Comparison of ENCODE assay signal across 16 mouse cellular contexts in genomic region chr9:63674613-63675012, GRCm38 (mm10).
DNase-seq lines count a peak whose midpoint lies in the region; ATAC-seq and TF ChIP-seq lines count a peak whose summit lies in the region.
"Had no signal": no experiment of that assay in that cellular context is flagged by ENCODE, and none has a peak within 500 bp of the region (broad histone marks: within the 10 kb centered on the region; RNA-seq: fewer than 3 reads in every experiment).

No protein-coding gene starts in this region.

- H3K9me3 ChIP-seq in heart, embryonic 10.5 days, result no peaks in the 10 kb centered on the region
- H3K9me3 ChIP-seq in stomach, embryonic 15.5 days, result no peaks in the 10 kb centered on the region
- H3K9me3 ChIP-seq: embryonic facial prominence, embryonic 13.5 days; G1E; hindbrain, embryonic 13.5 days; neural tube, embryonic 15.5 days had no signal

- H3K9ac ChIP-seq in stomach, embryonic 15.5 days, result no peak overlapping the region
- H3K9ac ChIP-seq: embryonic facial prominence, embryonic 13.5 days; hindbrain, embryonic 13.5 days; neural tube, embryonic 15.5 days had no signal

- peaks cover 76% of the 10 kb centered on the region for H3K4me1 ChIP-seq in heart, embryonic 10.5 days
- H3K4me1 ChIP-seq in stomach, embryonic 15.5 days, result peaks cover 32% of the 10 kb centered on the region
- peaks cover 10% of the 10 kb centered on the region; the same call in 1 of the 2 replicates for H3K4me1 ChIP-seq in thymus, adult 2 months (replicated peaks; ENCODE audit: control insufficient read depth, insufficient read depth, low read length)

- DNase-seq in adrenal gland, adult (ENCODE audit: inconsistent age in 2 of 2, low spot score in 1 of 2), result peak; percentile 72 to 85
- no peak for DNase-seq in adrenal gland, postnatal 4 days (ENCODE audit: low spot score in 2 of 2)
- peak; percentile 24 to 31 for DNase-seq in heart, postnatal 10 days
- DNase-seq in heart, embryonic 10.5 days (ENCODE audit: low spot score), result no peak
- peak; percentile 35 for DNase-seq in adipocyte (ENCODE audit: low spot score)
- DNase-seq in thymus, adult 2 months, result no peak
- DNase-seq: B cell, adult 2 months; kidney, adult 8-10 months; lung, adult 2 months; thymus, adult 18-20 months had no signal

- H3K27me3 ChIP-seq in heart, embryonic 10.5 days (ENCODE audit: insufficient read depth, poor library complexity, severe bottlenecking), result no peaks in the 10 kb centered on the region
- H3K27me3 ChIP-seq in stomach, embryonic 15.5 days (replicated peaks), result no peaks in the 10 kb centered on the region
- no peaks in the 10 kb centered on the region for H3K27me3 ChIP-seq in thymus, adult 2 months (ENCODE audit: control insufficient read depth, insufficient read depth, low read length)
- H3K27me3 ChIP-seq: embryonic facial prominence, embryonic 13.5 days; hindbrain, embryonic 13.5 days; neural tube, embryonic 15.5 days had no signal

- WGBS in heart, embryonic 10.5 days, result 66% methylated on average over 10 of the region's 10 CpGs
- WGBS in stomach, embryonic 15.5 days, result 70% methylated on average over 10 of the region's 10 CpGs
- 88% methylated on average over 10 of the region's 10 CpGs for WGBS in thymus, adult 2 months

- peaks cover 7% of the 10 kb centered on the region; the same call in 1 of the 2 replicates for H3K36me3 ChIP-seq in heart, embryonic 10.5 days
- no peaks in the 10 kb centered on the region for H3K36me3 ChIP-seq in stomach, embryonic 15.5 days
- H3K36me3 ChIP-seq in thymus, adult 2 months (ENCODE audit: control insufficient read depth, insufficient read depth, low read length), result no peaks in the 10 kb centered on the region
- H3K36me3 ChIP-seq: G1E; hindbrain, embryonic 13.5 days; neural tube, embryonic 15.5 days had no signal

- no peak for TF ChIP-seq CTCF in thymus, adult 2 months (IDR thresholded peaks at IDR 0.05; ENCODE audit: borderline replicate concordance, control insufficient read depth, extremely low read depth, insufficient read depth, low read length, poor library complexity)

- intact Hi-C loops in heart, postnatal 10 days (cut with DNase I), result no loop called here

- no peak overlapping the region; the same call in 1 of the 2 replicates for H3K27ac ChIP-seq in heart, embryonic 10.5 days
- H3K27ac ChIP-seq in stomach, embryonic 15.5 days, result no peak overlapping the region
- H3K27ac ChIP-seq in thymus, adult 2 months (ENCODE audit: control insufficient read depth, insufficient read depth, low read length), result no peak overlapping the region
- H3K27ac ChIP-seq: embryonic facial prominence, embryonic 13.5 days; hindbrain, embryonic 13.5 days; neural tube, embryonic 15.5 days had no signal

- ATAC-seq in stomach, embryonic 15.5 days (ENCODE audit: insufficient read depth, low FRiP score, low read depth), result 0 out of 2 replicates have a peak, but pooled peaks have one; percentile 21
- no peak for ATAC-seq in granulocyte monocyte progenitor cell, adult 5-6 weeks (replicated peaks; ENCODE audit: poor library complexity, severe bottlenecking)

- TF ChIP-seq POLR2A in thymus, adult 2 months (IDR thresholded peaks at IDR 0.05; ENCODE audit: control insufficient read depth, extremely low read depth, insufficient read depth, low read length, poor library complexity), result no peak

- H3K4me2 ChIP-seq in stomach, embryonic 15.5 days, result no peak overlapping the region
- H3K4me2 ChIP-seq: embryonic facial prominence, embryonic 13.5 days; hindbrain, embryonic 13.5 days; neural tube, embryonic 15.5 days had no signal

- H3K4me3 ChIP-seq in heart, embryonic 10.5 days, result no peak overlapping the region
- H3K4me3 ChIP-seq in stomach, embryonic 15.5 days (replicated peaks), result no peak overlapping the region
- H3K4me3 ChIP-seq in thymus, adult 2 months (ENCODE audit: control insufficient read depth, insufficient read depth, low read length), result no peak overlapping the region
- H3K4me3 ChIP-seq: embryonic facial prominence, embryonic 13.5 days; hindbrain, embryonic 13.5 days; neural tube, embryonic 15.5 days had no signal

Comparison
In these comparisons a context has a peak if more than half of its experiments do, and no peak if none do; other contexts are left out.
1. DNase-seq: peak in adrenal gland, adult (2 of 2), heart, postnatal 10 days (2 of 2) and adipocyte (single experiment); none in adrenal gland, postnatal 4 days (0 of 2), heart, embryonic 10.5 days (single experiment) and thymus, adult 2 months (single experiment).